Mouse (Mus musculus) embryonic facial prominence, embryonic 12.5 days (tissue): ENCODE measurements around the gene Hrh1. TPM values are rescaled to one million over a fixed set of nuclear protein-coding genes. Genes with fewer than 3 reads are reported as not detected.

ENCODE experiments used
- ATAC-seq: fragments of 200-750 bp; cut with Nextera tagmentation; 2 replicates; pipeline ENCODE4 v1.8.0; 2017; ENCODE audit not compliant: insufficient number of reproducible peaks, insufficient read depth, low FRiP score, low TSS enrichment
- H3K27ac ChIP-seq: fragments of 300-500 bp; sonication (generic); 2 replicates; pipeline ENCODE4 v1.5.1; 2016; ENCODE audit warnings: mild to moderate bottlenecking
- H3K27me3 ChIP-seq: fragments of 300-500 bp; sonication (generic); 2 replicates; pipeline ENCODE4 v1.6.1; 2016; ENCODE audit warnings: mild to moderate bottlenecking, moderate library complexity
- H3K36me3 ChIP-seq: fragments of 300-500 bp; sonication (generic); 2 replicates; pipeline ENCODE4 v1.6.1; 2016; ENCODE audit warnings: mild to moderate bottlenecking
- H3K4me1 ChIP-seq: fragments of 300-500 bp; sonication (generic); 2 replicates; pipeline ENCODE4 v1.6.1; 2016
- H3K4me2 ChIP-seq: fragments of 300-500 bp; sonication (generic); replicated peaks from 2 replicates; pipeline ENCODE4 v1.6.1; 2016; ENCODE audit warnings: mild to moderate bottlenecking, moderate library complexity
- H3K4me3 ChIP-seq: fragments of 300-500 bp; sonication (generic); 2 replicates; pipeline ENCODE4 v1.5.1; 2016; ENCODE audit warnings: mild to moderate bottlenecking
- H3K9ac ChIP-seq: fragments of 300-500 bp; sonication (generic); 2 replicates; pipeline ENCODE4 v1.6.1; 2016; ENCODE audit warnings: mild to moderate bottlenecking, moderate library complexity
- H3K9me3 ChIP-seq: fragments of 300-500 bp; sonication (generic); 2 replicates; pipeline ENCODE4 v1.6.1; 2016; ENCODE audit warnings: mild to moderate bottlenecking, moderate library complexity
- WGBS: fragments of 180-500 bp; shearing (Covaris S2); methylation state at CpG from one replicate; pipeline ENCODE4 v1.1.7; 2016; 5-methylcytosine and 5-hydroxymethylcytosine counted together
- polyA plus RNA-seq: library from polyadenylated mRNA; unstranded; fragments of >200 nt; fragmentation: Nextera tagmentation; extraction: Ambion mirVana; gene quantifications from 2 replicates; pipeline ENCODE4 v1.2.1, GENCODE M21; 2016

Hrh1 gene
- polyA plus RNA-seq, 1 experiment from 2014 or later, result 0.24 TPM

DNA sequence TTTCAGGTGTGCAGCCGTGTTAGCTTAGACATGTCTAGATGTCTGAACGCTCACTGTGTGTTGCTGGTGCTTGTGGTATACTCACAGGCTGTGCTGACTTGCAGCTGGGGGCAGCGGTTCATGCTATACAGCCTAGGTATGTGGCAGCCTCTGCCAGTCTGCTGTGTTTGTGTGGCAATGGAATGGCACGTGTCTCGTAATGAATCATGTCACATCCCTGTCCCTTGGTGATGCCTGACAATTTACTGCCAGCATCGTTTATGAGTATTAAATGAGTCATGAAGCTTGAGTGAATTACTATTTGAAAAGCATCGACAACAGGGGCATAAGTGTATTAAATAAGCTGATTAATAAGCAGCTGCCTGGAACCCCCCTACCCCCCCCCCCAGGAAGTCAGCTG, 9.3 kb downstream of the Hrh1 start:
- no peaks in the 10 kb centered on the region for H3K9me3 ChIP-seq
- no peaks in the 10 kb centered on the region for H3K36me3 ChIP-seq
- H3K4me1 ChIP-seq, result peaks cover 6% of the 10 kb centered on the region; the same call in 1 of the 2 replicates
- no peak overlapping the region for H3K9ac ChIP-seq
- no peak overlapping the region for H3K27ac ChIP-seq
- H3K27me3 ChIP-seq, result peaks cover 4% of the 10 kb centered on the region; the same call in 1 of the 2 replicates
- no peak overlapping the region for H3K4me3 ChIP-seq
- H3K4me2 ChIP-seq, result no peak overlapping the region
- ATAC-seq, result no peak
- WGBS, result 85% methylated on average over 7 of the region's 7 CpGs

GRCm38 (mm10) chr6:114408278-114408677, 10.5 kb downstream of the Hrh1 start:
- Histone ChIP-seq H3K4me1 (peaks cover 6% of the 10 kb centered on the region; the same call in 1 of the 2 replicates), H3K9me3 (no peaks in the 10 kb centered on the region), H3K4me2 (no peak overlapping the region), H3K36me3 (no peaks in the 10 kb centered on the region), H3K27ac (no peak overlapping the region), H3K4me3 (no peak overlapping the region), H3K27me3 (peaks cover 4% of the 10 kb centered on the region; the same call in 1 of the 2 replicates), H3K9ac (no peak overlapping the region)
- 52% methylated on average over 17 of the region's 17 CpGs for WGBS
- ATAC-seq, result no peak

GRCm38 (mm10) chr6:114411913-114412312, 14.2 kb downstream of the Hrh1 start:
- no peaks in the 10 kb centered on the region for H3K9me3 ChIP-seq
- H3K27ac ChIP-seq, result no peak overlapping the region
- H3K4me2 ChIP-seq, result no peak overlapping the region
- H3K9ac ChIP-seq, result no peak overlapping the region
- no peaks in the 10 kb centered on the region for H3K36me3 ChIP-seq
- WGBS, result 55% methylated on average over 8 of the region's 8 CpGs
- H3K4me3 ChIP-seq, result no peak overlapping the region
- 0 out of 2 replicates have a peak, but pooled peaks cover 4% of the 10 kb centered on the region for H3K4me1 ChIP-seq
- peaks cover 4% of the 10 kb centered on the region; the same call in 1 of the 2 replicates for H3K27me3 ChIP-seq
- no peak for ATAC-seq

DNA sequence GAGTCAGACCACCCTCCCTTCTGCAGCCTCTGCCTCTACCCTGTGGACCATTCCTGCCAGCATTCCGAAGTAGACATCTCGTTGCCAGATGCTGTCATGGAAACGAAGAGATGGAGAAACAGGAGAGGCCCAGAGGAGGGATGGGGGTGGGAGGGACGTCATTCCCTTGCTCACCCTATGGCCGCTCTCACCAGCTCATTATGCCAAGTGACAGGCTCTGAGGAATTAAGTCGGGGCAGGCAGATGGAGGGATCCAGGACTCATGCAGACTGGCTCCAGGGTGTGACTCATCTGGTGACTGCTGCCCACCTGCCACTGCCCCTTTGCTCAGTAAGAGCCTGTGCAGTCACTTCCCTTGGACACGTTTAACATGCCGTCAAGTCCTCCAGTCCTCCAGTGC, 16.8 kb downstream of the Hrh1 start:
- 63% methylated on average over 8 of the region's 8 CpGs for WGBS
- no peak for ATAC-seq

GRCm38 (mm10) chr6:114418037-114418436, 20.3 kb downstream of the Hrh1 start:
- Histone ChIP-seq H3K4me2 (no peak overlapping the region), H3K4me3 (no peak overlapping the region), H3K4me1 (0 out of 2 replicates have a peak, but pooled peaks cover 4% of the 10 kb centered on the region), H3K27ac (no peak overlapping the region), H3K27me3 (no peaks in the 10 kb centered on the region), H3K9me3 (no peaks in the 10 kb centered on the region), H3K9ac (no peak overlapping the region), H3K36me3 (no peaks in the 10 kb centered on the region)
- no peak for ATAC-seq
- 62% methylated on average over 2 of the region's 2 CpGs for WGBS

More for the DNA sequence above, 16.8 kb downstream of the Hrh1 start:
- H3K9ac ChIP-seq, result no peak overlapping the region
- no peaks in the 10 kb centered on the region for H3K9me3 ChIP-seq
- H3K27ac ChIP-seq, result no peak overlapping the region
- no peaks in the 10 kb centered on the region for H3K36me3 ChIP-seq
- no peak overlapping the region for H3K4me3 ChIP-seq
- no peak overlapping the region for H3K4me2 ChIP-seq
- H3K4me1 ChIP-seq, result 0 out of 2 replicates have a peak, but pooled peaks cover 4% of the 10 kb centered on the region
- no peaks in the 10 kb centered on the region for H3K27me3 ChIP-seq

- Histone ChIP-seq H3K27me3 (no peaks in the 10 kb centered on the region), H3K27ac (no peak overlapping the region), H3K9me3 (no peaks in the 10 kb centered on the region), H3K4me2 (no peak overlapping the region), H3K4me3 (no peak overlapping the region), H3K9ac (no peak overlapping the region), H3K36me3 (no peaks in the 10 kb centered on the region), H3K4me1 (no peaks in the 10 kb centered on the region)
- ATAC-seq, result no peak
Observed at GRCm38 (mm10) chr6:114421061-114421460, 23.3 kb downstream of the Hrh1 start.

DNA sequence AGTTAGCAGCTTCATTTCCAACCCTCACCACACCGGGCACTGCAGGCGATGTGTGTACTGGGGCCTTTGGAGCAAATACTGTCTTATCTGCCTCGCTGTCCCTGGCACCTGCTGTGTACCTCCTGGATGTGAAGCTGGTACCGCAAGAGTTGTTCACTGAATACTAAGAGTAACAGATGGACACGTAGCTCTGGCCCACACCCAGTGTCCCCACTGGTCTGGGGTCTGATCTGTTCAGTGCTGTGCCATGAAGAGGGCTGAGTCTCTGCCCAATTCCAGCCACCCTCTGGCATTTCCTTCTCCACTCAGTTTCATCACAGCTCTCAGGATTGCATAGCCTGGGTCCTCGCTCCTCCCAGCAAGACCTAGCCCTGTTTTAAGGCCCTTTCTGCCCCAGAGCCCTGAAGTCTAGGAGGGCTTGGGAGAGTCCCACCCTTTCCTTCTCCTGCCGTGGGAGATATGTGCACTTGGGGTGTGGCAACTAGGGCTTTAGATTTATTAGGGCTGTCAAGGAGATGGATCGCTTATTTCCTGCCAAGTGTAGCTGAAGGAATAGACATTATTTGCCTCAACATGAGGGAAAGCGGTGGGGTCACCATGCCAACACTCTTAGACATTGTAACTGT, 25.4 kb downstream of the Hrh1 start:
- H3K4me1 ChIP-seq, result no peaks in the 10 kb centered on the region
- no peak overlapping the region for H3K4me3 ChIP-seq
- WGBS, result 81% methylated on average over 9 of the region's 9 CpGs

GRCm38 (mm10) chr6:114425343-114425742, 27.6 kb downstream of the Hrh1 start:
- Histone ChIP-seq H3K4me2 (no peak overlapping the region), H3K9ac (no peak overlapping the region), H3K27me3 (no peaks in the 10 kb centered on the region), H3K27ac (no peak overlapping the region), H3K36me3 (no peaks in the 10 kb centered on the region), H3K4me1 (no peaks in the 10 kb centered on the region), H3K9me3 (no peaks in the 10 kb centered on the region), H3K4me3 (no peak overlapping the region)
- WGBS, result 34% methylated on average over 5 of the region's 5 CpGs
- no peak for ATAC-seq

More for the DNA sequence above, 25.4 kb downstream of the Hrh1 start:
- no peaks in the 10 kb centered on the region for H3K36me3 ChIP-seq
- H3K9me3 ChIP-seq, result no peaks in the 10 kb centered on the region
- no peaks in the 10 kb centered on the region for H3K27me3 ChIP-seq
- no peak overlapping the region for H3K4me2 ChIP-seq
- H3K9ac ChIP-seq, result no peak overlapping the region
- ATAC-seq, result no peak
- H3K27ac ChIP-seq, result no peak overlapping the region

GRCm38 (mm10) chr6:114427641-114428040, 29.9 kb downstream of the Hrh1 start:
- no peaks in the 10 kb centered on the region for H3K9me3 ChIP-seq

GRCm38 (mm10) chr6:114428831-114429230, 31.1 kb downstream of the Hrh1 start:
- Histone ChIP-seq H3K9me3 (no peaks in the 10 kb centered on the region), H3K27ac (no peak overlapping the region), H3K4me2 (no peak overlapping the region), H3K4me1 (peaks cover 9% of the 10 kb centered on the region), H3K36me3 (no peaks in the 10 kb centered on the region), H3K9ac (no peak overlapping the region), H3K4me3 (no peak overlapping the region), H3K27me3 (no peaks in the 10 kb centered on the region)
- ATAC-seq, result no peak
- WGBS, result 71% methylated on average over 16 of the region's 16 CpGs

More at GRCm38 (mm10) chr6:114427641-114428040, 29.9 kb downstream of the Hrh1 start:
- H3K27me3 ChIP-seq, result no peaks in the 10 kb centered on the region
- no peaks in the 10 kb centered on the region for H3K36me3 ChIP-seq
- no peak for ATAC-seq
- no peak overlapping the region for H3K9ac ChIP-seq
- H3K4me3 ChIP-seq, result no peak overlapping the region
- H3K27ac ChIP-seq, result no peak overlapping the region
- H3K4me1 ChIP-seq, result peaks cover 1% of the 10 kb centered on the region
- 88% methylated on average over 13 of the region's 13 CpGs for WGBS
- H3K4me2 ChIP-seq, result no peak overlapping the region

GRCm38 (mm10) chr6:114432591-114432990, 34.9 kb downstream of the Hrh1 start:
- H3K4me2 ChIP-seq, result no peak overlapping the region
- no peak overlapping the region for H3K9ac ChIP-seq
- H3K36me3 ChIP-seq, result no peaks in the 10 kb centered on the region
- H3K27ac ChIP-seq, result no peak overlapping the region
- WGBS, result 43% methylated on average over 3 of the region's 3 CpGs
- H3K27me3 ChIP-seq, result no peaks in the 10 kb centered on the region
- no peaks in the 10 kb centered on the region for H3K9me3 ChIP-seq
- peaks cover 9% of the 10 kb centered on the region for H3K4me1 ChIP-seq
- no peak overlapping the region for H3K4me3 ChIP-seq
- ATAC-seq, result 0 out of 2 replicates have a peak, but pooled peaks have one; percentile 52

DNA sequence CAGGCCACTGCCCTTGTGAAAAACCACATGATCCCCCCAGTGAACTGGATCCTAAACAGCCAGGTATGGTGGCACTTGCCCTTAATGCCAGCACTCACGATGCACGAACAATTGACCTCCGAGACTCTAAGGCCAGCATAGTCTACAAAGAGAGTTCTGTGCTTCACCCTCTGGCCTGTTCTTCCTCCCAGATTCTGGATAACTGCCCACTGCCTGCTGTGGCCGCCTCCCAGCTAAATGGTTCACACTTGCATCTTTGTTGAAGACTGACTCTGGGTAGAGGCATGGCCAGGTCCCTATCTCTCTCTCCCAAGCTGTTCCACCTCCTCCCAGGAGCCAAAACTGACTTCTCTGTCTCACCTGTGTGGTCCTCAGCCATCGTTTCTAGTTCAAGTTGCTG, 36.8 kb downstream of the Hrh1 start:
- no peaks in the 10 kb centered on the region for H3K9me3 ChIP-seq
- 69% methylated on average over 5 of the region's 5 CpGs for WGBS
- no peak overlapping the region for H3K4me3 ChIP-seq
- H3K4me1 ChIP-seq, result peaks cover 9% of the 10 kb centered on the region
- H3K36me3 ChIP-seq, result no peaks in the 10 kb centered on the region
- no peak overlapping the region for H3K9ac ChIP-seq
- no peaks in the 10 kb centered on the region for H3K27me3 ChIP-seq
- no peak overlapping the region for H3K4me2 ChIP-seq
- ATAC-seq, result no peak
- no peak overlapping the region for H3K27ac ChIP-seq
